Mouse (Mus musculus) midbrain, embryonic 14.5 days (tissue): ENCODE results near the gene Cfap97d1. TPM values are rescaled to one million over a fixed set of nuclear protein-coding genes. Genes with fewer than 3 reads are reported as not detected.

Source experiments
- ATAC-seq: fragments of 200-750 bp; cut with Nextera tagmentation; 2 replicates; pipeline ENCODE4 v1.8.0; 2017; ENCODE audit warnings: moderate number of reproducible peaks, moderate library complexity; ENCODE audit not compliant: low FRiP score, low TSS enrichment
- DNase-seq: peaks from one replicate; pipeline ENCODE4 v3.0.0-alpha.2; 2015
- H3K27ac ChIP-seq: fragments of 300-500 bp; sonication (generic); replicated peaks from 2 replicates; pipeline ENCODE4 v1.5.1; 2014; ENCODE audit warnings: mild to moderate bottlenecking, low read depth, low read length, moderate library complexity
- H3K27me3 ChIP-seq: fragments of 300-500 bp; sonication (generic); 2 replicates; pipeline ENCODE4 v1.6.1; 2014; ENCODE audit warnings: low read length, control low read depth, mixed read lengths; ENCODE audit not compliant: control insufficient read depth, insufficient read depth
- H3K36me3 ChIP-seq: fragments of 300-500 bp; sonication (generic); 2 replicates; pipeline ENCODE4 v1.6.1; 2014; ENCODE audit warnings: low read length, control low read depth; ENCODE audit not compliant: control insufficient read depth, insufficient read depth
- H3K4me1 ChIP-seq: fragments of 300-500 bp; sonication (generic); 2 replicates; pipeline ENCODE4 v1.6.1; 2014; ENCODE audit warnings: mild to moderate bottlenecking, antibody characterized with exemption, low read length, control low read depth; ENCODE audit not compliant: control insufficient read depth, insufficient read depth
- H3K4me2 ChIP-seq: fragments of 300-500 bp; sonication (generic); 2 replicates; pipeline ENCODE4 v1.6.1; 2014; ENCODE audit warnings: mild to moderate bottlenecking, low read length, moderate library complexity
- H3K4me3 ChIP-seq: fragments of 300-500 bp; sonication (generic); replicated peaks from 2 replicates; pipeline ENCODE4 v1.5.1; 2014; ENCODE audit warnings: low read depth, low read length
- H3K9ac ChIP-seq: fragments of 300-500 bp; sonication (generic); replicated peaks from 2 replicates; pipeline ENCODE4 v1.6.1; 2014; ENCODE audit warnings: mild to moderate bottlenecking, low read length, moderate library complexity
- H3K9me3 ChIP-seq: fragments of 300-500 bp; sonication (generic); 2 replicates; pipeline ENCODE4 v1.6.1; 2016; ENCODE audit warnings: low read length, control low read depth, mixed read lengths; ENCODE audit not compliant: control insufficient read depth
- WGBS: fragments of 180-500 bp; shearing (Covaris S2); extraction: QIAGEN DNeasy Blood & Tissue Kit; methylation state at CpG from one replicate; pipeline ENCODE4 v1.1.7; 2014; 5-methylcytosine and 5-hydroxymethylcytosine counted together
- polyA plus RNA-seq: library from polyadenylated mRNA; unstranded; fragments of >200 nt; fragmentation: Nextera tagmentation; extraction: Ambion mirVana; gene quantifications from 2 replicates; pipeline ENCODE4 v1.2.1, GENCODE M21; 2014

Gene Cfap97d1
- polyA plus RNA-seq, 1 experiment from 2014 or later, result not detected

DNA sequence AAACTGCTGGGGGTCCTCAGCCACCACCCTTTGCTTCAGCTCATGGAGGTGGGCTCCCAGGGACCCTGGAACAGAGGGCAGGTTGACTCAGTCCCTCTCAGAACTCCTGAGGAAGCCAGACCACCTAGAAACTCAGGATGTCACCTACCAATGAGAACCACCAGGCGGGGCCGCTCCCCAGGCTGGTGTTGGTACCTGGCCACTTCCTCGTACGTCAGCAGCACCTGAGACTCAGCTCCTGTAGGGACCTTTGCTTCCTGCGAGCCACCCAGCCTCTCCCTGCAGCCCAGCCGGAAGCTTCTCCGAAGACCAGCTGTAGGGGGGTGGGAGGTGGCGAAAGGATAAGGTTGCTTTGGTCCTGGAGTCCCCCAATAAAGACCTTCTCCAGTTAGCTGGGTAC, 24.3 kb downstream of the Cfap97d1 start:
- peaks cover 85% of the 10 kb centered on the region for H3K36me3 ChIP-seq
- no peak overlapping the region for H3K4me3 ChIP-seq
- no peak overlapping the region for H3K9ac ChIP-seq
- no peak overlapping the region for H3K4me2 ChIP-seq
- ATAC-seq, result no peak
- H3K27me3 ChIP-seq, result no peaks in the 10 kb centered on the region
- DNase-seq, result no peak
- no peaks in the 10 kb centered on the region for H3K9me3 ChIP-seq
- H3K27ac ChIP-seq, result no peak overlapping the region
- WGBS, result 94% methylated on average over 8 of the region's 8 CpGs
- H3K4me1 ChIP-seq, result no peaks in the 10 kb centered on the region

DNA sequence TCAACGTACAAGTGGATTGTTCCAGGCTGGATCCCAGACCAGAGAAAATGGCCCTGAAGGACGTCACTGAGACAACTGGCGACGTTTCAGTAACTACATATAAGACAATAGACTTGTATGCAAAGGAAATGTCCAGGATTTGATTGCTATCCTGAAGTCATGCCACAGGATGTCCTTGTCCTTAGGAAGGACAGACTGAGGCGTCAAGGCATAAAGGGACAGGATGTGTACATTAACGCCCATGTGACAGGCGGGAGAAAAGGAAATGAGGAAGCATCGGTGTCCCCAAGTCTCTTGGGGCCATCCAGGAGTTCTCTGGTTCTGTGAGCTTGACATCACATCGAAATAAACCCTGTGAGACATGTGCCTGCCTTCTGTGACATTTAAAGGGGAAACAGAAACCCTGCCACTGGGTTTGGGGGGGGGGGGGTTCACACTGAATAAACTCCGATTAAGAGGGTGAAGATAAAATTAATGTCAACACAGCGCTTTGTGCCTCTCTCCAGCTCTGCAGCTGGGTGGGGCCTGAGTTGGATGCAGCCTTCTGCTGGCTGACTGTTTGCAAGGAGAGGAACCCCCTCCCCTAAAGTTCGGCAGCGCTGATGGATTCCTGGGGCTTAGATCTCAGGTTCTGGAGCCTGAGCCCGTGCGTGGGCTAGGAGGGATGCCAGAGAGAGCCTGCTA, 25.0 kb downstream of the Cfap97d1 start:
- Histone ChIP-seq H3K27ac (no peak overlapping the region), H3K9ac (no peak overlapping the region), H3K4me1 (no peaks in the 10 kb centered on the region), H3K9me3 (no peaks in the 10 kb centered on the region), H3K36me3 (peaks cover 85% of the 10 kb centered on the region), H3K4me2 (no peak overlapping the region), H3K4me3 (no peak overlapping the region), H3K27me3 (no peaks in the 10 kb centered on the region)
- WGBS, result 85% methylated on average over 15 of the region's 15 CpGs
- ATAC-seq (no peak), DNase-seq (no peak)

DNA sequence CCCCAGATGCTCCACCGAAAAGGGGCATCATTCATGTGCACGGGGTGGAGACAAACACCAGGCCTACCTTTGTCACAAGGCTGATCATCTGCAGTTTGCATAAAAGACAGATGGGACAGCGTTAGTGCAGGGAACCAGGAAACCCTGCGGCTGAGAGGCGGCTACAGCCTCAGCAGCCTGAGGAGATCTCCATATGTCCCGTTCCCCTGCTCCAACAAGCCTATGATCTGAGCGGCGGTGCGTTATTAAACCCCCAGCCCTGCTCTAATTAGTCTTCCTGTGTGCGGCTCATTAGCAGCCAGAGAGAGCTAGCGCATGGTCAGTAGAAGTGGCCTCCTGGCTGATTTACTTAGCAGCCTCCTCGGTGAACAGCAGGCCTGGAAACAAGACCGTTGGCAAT, 26.1 kb downstream of the Cfap97d1 start:
- peak; percentile 46 for ATAC-seq

DNA sequence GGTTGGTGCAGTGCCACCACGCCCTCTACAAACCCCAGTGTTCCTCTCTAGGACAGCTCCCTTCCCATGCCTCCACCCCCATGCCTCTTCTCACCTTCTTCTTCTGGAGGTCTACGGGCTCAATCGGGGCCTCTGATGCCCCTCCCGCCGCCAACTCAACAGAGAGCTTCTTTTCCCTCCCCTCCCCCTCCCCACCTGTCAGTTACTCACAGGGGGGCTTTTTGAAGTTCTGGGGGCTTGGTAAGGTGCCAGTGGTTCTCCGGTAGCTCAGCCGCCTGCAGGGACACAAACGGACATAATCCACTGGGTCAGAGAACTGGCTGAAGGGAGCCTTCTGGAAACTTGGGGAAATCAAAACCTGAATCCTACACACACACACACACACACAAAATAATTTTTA, 27.4 kb downstream of the Cfap97d1 start:
- Histone ChIP-seq H3K27ac (no peak overlapping the region), H3K4me1 (no peaks in the 10 kb centered on the region), H3K9me3 (no peaks in the 10 kb centered on the region), H3K36me3 (peaks cover 81% of the 10 kb centered on the region), H3K27me3 (no peaks in the 10 kb centered on the region), H3K4me2 (no peak overlapping the region), H3K9ac (no peak overlapping the region), H3K4me3 (no peak overlapping the region)
- 78% methylated on average over 8 of the region's 8 CpGs for WGBS
- no peak for DNase-seq
- ATAC-seq, result no peak

More for the DNA sequence above, 26.1 kb downstream of the Cfap97d1 start:
- no peaks in the 10 kb centered on the region for H3K9me3 ChIP-seq
- peaks cover 87% of the 10 kb centered on the region for H3K36me3 ChIP-seq
- H3K4me1 ChIP-seq, result no peaks in the 10 kb centered on the region
- 0 out of 2 replicates have a peak overlapping the region, but pooled peaks have one; percentile 3 for H3K9ac ChIP-seq
- DNase-seq, result peak; percentile 61
- no peaks in the 10 kb centered on the region for H3K27me3 ChIP-seq
- 54% methylated on average over 13 of the region's 13 CpGs for WGBS
- no peak overlapping the region for H3K4me2 ChIP-seq
- peak overlapping the region; percentile 76 for H3K27ac ChIP-seq
- H3K4me3 ChIP-seq, result no peak overlapping the region

DNA sequence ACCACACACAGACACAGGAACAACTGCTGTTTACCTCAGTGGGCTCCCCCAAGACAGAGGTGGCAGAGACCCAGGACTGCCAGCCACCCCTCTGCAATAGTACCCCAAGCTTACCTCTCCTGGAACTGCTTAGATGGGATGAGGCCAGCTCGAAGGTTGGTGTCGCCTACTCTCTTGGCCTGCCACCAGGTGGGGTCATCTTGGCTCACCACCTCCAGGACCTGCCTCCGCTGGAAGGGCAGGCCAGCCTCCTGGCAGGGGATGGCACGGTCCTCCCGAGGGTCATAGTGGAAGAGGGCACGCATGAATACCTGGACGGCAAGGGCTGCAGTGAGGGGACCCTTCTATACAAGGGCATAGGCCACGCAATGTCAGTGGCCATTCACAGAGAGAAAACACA, 29.1 kb downstream of the Cfap97d1 start:
- H3K9ac ChIP-seq, result no peak overlapping the region
- no peak for DNase-seq
- no peak overlapping the region for H3K4me2 ChIP-seq
- no peaks in the 10 kb centered on the region for H3K4me1 ChIP-seq
- H3K9me3 ChIP-seq, result no peaks in the 10 kb centered on the region
- no peak overlapping the region for H3K4me3 ChIP-seq
- H3K36me3 ChIP-seq, result peaks cover 76% of the 10 kb centered on the region
- WGBS, result 91% methylated on average over 8 of the region's 8 CpGs
- H3K27ac ChIP-seq, result no peak overlapping the region
- no peak for ATAC-seq
- H3K27me3 ChIP-seq, result no peaks in the 10 kb centered on the region

DNA sequence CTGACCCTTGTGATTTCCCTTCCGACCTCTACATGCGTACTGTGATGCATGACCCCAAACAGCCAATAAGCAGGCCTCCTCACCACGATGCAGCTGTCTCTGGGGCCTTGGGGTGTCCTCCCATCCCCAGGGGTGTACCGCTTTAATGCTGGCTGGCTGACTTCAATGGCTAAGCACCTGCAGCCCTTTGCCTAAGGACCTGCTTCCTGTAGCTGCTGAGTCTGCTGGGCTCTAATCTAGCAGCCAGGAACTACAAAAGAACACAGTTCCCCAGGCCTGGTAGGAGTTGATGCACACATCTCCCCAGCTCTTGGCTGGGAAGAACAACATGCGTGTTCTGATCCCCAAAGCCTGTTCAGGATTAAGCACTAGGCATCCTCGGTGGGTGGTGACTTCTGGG, 31.4 kb downstream of the Cfap97d1 start:
- ATAC-seq, result no peak
- Histone ChIP-seq H3K9me3 (no peaks in the 10 kb centered on the region), H3K9ac (no peak overlapping the region), H3K36me3 (peaks cover 59% of the 10 kb centered on the region), H3K4me2 (no peak overlapping the region), H3K4me3 (no peak overlapping the region), H3K27ac (no peak overlapping the region), H3K27me3 (no peaks in the 10 kb centered on the region), H3K4me1 (no peaks in the 10 kb centered on the region)
- no peak for DNase-seq
- 59% methylated on average over 6 of the region's 6 CpGs for WGBS

DNA sequence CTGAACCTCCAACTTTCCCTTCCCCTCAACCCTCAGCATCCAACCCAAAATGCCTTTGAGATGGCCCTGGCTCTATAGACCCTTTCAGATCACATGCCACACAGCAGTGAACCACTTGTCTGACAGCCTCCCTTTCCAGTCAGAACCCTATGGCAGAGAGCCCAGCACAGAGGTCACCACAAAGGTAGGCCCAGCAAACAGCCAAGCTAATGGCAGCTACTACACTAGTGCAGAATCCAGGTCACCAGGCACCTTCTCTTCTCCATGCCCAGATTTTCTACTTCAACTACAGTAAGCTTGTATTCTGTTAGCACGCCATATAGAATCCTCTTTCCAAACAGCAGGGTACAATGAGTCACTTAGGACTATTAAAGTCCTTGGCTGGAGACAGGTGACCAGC, 32.1 kb downstream of the Cfap97d1 start:
- no peak overlapping the region for H3K27ac ChIP-seq
- ATAC-seq (no peak), DNase-seq (no peak)
- H3K27me3 ChIP-seq, result no peaks in the 10 kb centered on the region
- H3K9ac ChIP-seq, result no peak overlapping the region
- peaks cover 52% of the 10 kb centered on the region for H3K36me3 ChIP-seq
- H3K4me1 ChIP-seq, result no peaks in the 10 kb centered on the region
- no peak overlapping the region for H3K4me2 ChIP-seq
- H3K4me3 ChIP-seq, result no peak overlapping the region
- no peaks in the 10 kb centered on the region for H3K9me3 ChIP-seq
- 97% methylated on average over 1 of the region's 1 CpGs for WGBS

DNA sequence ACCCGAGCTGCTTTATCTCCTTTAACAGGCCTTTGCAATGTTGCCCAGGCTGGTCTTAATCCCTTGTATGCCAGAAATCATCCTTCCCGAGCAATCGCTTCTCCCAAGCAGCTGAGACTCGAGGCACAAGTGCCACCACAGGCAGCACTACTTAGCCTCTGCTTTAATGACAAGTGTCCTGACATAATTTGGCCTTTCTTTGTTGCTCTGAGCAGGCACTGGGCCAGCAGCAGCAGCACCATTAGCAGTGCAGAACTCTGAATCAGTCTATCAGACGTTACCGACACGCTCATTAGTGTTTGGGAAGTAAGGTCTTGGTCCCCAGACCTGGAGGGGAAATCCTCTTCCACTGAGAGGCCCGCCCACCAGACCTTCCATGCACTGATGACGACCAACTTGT, 35.7 kb downstream of the Cfap97d1 start:
- Histone ChIP-seq H3K36me3 (peaks cover 31% of the 10 kb centered on the region), H3K4me1 (0 out of 2 replicates have a peak, but pooled peaks cover 3% of the 10 kb centered on the region), H3K9me3 (no peaks in the 10 kb centered on the region), H3K4me3 (no peak overlapping the region), H3K27me3 (no peaks in the 10 kb centered on the region), H3K9ac (no peak overlapping the region), H3K27ac (no peak overlapping the region), H3K4me2 (no peak overlapping the region)
- WGBS, result 62% methylated on average over 9 of the region's 9 CpGs
- DNase-seq (no peak), ATAC-seq (no peak)

DNA sequence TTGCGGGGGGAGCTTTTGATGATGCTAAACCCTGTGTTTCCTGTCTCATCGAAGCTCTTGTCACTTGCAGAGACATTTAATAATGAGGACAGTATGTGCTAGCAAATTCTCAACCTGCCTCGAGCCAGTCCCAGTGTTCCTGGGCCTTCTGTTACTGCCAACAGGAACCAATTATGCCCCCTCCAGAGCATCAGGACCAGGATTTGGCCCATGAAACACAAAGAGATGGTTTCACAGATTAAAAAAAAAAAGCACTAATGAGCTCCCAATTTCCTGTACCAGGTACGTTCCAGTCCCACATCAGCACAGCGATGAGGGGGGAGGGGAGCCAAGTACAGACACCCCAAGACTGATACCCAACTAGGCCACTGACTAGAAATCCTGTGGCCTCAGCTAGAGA, 37.1 kb downstream of the Cfap97d1 start:
- Histone ChIP-seq H3K27me3 (no peaks in the 10 kb centered on the region), H3K9ac (no peak overlapping the region), H3K27ac (no peak overlapping the region), H3K4me1 (peaks cover 14% of the 10 kb centered on the region), H3K4me3 (no peak overlapping the region), H3K4me2 (no peak overlapping the region), H3K9me3 (no peaks in the 10 kb centered on the region), H3K36me3 (peaks cover 27% of the 10 kb centered on the region)
- ATAC-seq (no peak), DNase-seq (no peak)
- WGBS, result 82% methylated on average over 5 of the region's 5 CpGs
